Mouse (Mus musculus): ENCODE data around the gene Plin3.

Plin3 gene

GRCm38 (mm10) chr17:56292531-56293222, at the start of gene Plin3:
Gene Plin3 (minus strand): TSS chr17:56292873.
- no peak for DNase-seq

DNA sequence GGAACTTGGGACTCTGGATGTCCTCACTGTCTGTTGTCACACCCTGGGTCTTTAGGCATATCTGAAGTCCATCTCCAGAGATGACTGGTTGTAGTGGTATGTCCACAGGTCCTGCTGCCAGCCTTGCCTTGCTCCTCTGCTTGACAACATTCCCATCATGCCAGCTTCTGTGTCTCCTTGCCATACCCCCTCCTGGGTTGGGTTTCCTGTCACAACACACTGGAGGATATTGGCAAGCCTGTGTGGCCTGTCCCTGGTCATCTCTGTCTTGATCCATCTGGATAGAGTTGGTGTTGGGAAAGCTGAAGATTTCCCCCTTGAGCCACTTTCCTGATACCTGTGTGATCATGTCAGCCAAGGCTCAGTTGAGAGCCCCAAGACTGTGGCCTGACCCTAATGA, 48.0 kb upstream of the Plin3 start:
- DNase-seq: no peak

- DNase-seq: peak; percentile 44 to 75
Observed at GRCm38 (mm10) chr17:56338909-56339308, 46.2 kb upstream of the Plin3 start.

GRCm38 (mm10) chr17:56337791-56338190, 45.1 kb upstream of the Plin3 start:
- DNase-seq: no peak

DNA sequence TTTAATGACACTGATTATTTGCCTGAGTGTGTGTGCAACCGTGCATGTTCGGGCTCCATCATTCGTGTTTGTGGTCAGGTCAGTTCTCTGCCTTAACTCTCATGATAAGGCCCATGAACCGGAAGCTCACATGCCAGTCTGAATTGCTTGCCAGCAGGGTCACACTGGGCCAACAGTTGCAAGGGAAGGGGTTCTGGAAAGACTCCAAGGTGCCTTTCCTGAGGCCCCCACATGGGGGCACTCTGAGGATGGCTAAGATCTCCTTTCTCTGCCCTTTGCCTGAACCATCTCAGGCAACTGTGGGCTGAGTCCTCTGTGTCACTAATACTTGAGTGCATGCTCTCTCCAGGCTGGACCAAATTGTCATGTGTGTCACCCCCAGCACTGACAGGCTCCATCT, 44.5 kb upstream of the Plin3 start:
- DNase-seq: peak; percentile 72 to 80

DNA sequence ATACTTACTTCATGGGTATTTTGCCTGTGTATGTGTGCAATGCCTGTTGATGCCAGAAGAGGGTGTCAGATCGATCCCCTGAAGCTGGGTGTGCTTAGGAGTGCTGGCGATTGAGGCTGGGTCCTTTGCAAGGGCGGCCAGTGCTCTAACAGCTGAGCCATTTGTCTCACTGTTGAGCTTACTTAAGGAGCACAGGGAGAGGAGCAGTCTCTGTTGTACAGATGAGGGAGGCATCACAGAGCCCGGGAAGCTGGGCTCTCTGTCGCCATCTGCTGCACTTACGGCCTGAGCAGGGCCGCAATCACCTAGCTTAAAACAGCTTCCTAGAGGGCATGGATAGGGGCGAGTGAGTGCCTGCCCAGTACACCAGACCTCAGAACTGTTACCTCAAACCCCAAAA, 40.3 kb upstream of the Plin3 start:
- peak in 1 of 2 experiments; percentile 31 for DNase-seq

- DNase-seq: no peak
Observed at GRCm38 (mm10) chr17:56331256-56331655, 38.6 kb upstream of the Plin3 start.

- no peak for DNase-seq
Observed at GRCm38 (mm10) chr17:56330345-56330744, 37.7 kb upstream of the Plin3 start.

DNA sequence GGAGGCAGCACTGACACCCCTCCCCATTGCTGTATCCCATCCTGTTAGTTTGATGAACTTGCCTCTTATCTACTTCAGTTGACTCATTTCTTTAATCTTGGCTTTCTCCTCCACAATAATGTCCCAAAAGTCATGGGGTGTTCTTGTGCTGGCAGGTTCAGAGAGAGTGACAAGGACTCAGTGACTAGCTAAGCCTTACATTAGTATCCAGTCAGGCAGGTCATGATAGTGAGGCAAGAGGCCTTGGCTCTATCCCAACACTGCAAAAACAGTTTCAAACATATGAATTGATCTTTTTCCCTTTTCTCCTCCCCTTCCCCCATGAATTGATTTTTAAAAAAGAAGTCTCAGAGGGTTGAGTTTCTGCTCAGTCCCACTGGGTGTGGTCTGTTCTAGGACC, 36.6 kb upstream of the Plin3 start:
- DNase-seq: no peak

- peak in 1 of 2 experiments; percentile 45 for DNase-seq
Observed at GRCm38 (mm10) chr17:56326153-56327147, 33.8 kb upstream of the Plin3 start.

DNA sequence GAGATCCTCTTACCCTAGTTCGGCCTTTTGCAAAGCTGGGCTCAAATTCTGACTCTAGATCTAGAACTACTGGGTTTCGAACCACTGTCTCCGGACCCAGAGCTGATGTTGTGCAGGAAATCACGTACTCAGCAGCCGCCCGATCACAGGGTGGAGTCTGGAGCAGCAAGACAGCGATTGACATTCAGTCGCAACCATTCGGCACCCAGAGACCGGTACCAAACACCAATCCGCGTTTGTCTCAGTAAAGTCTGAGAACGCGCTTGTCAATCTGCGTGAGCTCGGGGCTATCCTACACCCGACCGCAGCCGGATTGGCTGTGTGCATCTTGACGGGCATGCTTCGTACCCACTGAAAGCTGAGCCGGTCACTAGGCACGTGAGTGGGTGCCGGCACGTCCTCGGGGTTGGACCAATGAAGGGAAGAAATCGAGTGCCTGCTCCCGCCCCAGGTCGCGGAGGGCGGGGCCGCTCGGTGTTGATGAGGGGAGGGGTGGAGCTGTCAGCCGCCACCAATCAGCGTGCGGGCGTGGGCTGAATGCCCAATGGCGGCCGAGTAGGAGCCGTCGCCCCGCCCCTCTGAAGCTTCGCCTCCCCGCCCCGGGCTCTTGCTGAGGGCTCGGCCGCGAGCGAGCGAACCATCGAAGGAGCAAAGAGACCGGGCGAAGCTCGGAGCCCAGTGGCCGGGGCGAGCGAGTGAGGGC, 32.9 kb upstream of the Plin3 start, which contains the start of gene Kdm4b:
Kdm4b (plus strand) TSS at position 613 of the 703 bp plus-strand sequence.
- DNase-seq: peak; percentile 99

DNA sequence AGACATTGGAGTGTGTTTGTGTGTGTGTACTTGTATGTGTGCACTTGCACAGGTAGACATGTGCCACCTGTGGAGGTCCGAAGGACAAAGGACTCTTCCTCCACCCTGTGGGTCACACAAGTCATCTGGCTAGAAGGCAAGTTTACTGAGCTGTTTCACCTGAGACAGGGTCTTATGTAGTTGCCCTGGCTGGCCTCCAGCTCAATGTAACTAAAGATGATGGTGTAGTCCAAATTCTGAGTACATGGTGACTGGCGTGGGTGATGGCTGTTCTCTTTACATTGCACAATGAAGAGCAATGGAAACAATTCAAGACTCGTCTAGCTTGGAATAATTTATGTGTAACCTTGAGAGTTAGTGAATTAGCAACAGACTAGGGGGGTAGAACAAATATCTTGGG, 31.7 kb upstream of the Plin3 start:
- DNase-seq: no peak

GRCm38 (mm10) chr17:56309191-56309945, 16.7 kb upstream of the Plin3 start:
- DNase-seq: no peak

DNA sequence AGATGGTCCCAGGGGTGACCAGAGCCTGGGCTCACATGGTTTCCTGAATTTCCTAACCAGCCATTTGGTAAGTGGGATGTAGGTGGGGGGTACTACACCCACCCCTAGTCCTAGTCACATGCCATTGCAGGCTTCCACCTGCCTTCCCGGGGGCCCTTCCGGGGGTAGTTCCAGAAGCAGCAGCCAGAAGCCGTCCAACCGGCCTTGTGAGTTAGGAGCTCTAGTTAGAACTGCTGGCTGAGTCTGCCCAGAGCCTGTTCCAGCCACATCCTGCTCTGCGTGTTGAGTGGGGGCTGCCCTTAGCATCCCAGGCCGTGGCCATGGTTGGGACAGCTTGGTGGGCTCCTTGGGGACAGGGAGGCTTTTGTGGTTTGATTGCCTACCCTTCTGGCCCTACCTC, 15.4 kb upstream of the Plin3 start:
- peak; percentile 71 to 74 for DNase-seq

DNA sequence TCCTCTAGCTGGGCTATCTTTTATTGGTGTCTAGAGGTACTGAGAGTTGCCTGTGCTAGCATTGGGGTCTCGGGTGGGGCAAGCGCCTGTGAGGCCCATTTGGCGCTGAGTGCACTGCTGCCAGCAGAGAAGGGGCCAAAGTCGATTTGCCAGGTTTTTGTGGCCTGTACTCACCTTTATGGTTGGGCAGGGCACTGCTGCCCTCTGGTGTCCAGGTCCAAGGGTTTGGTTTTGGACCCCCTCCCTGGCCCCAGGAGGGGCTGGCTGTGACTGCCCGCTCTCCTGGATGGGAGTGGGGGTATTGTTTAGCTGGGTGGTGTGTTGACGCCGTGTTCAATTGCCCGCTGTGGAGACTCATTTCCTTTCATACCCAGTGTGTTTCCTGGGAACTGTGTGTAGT, 13.2 kb upstream of the Plin3 start:
- DNase-seq: peak; percentile 54 to 77

- no peak for DNase-seq
Observed at GRCm38 (mm10) chr17:56305156-56305555, 12.5 kb upstream of the Plin3 start.

GRCm38 (mm10) chr17:56304718-56305117, 12.0 kb upstream of the Plin3 start:
- no peak for DNase-seq

GRCm38 (mm10) chr17:56303847-56304586, 11.3 kb upstream of the Plin3 start:
- DNase-seq: peak; percentile 96 to 98

DNA sequence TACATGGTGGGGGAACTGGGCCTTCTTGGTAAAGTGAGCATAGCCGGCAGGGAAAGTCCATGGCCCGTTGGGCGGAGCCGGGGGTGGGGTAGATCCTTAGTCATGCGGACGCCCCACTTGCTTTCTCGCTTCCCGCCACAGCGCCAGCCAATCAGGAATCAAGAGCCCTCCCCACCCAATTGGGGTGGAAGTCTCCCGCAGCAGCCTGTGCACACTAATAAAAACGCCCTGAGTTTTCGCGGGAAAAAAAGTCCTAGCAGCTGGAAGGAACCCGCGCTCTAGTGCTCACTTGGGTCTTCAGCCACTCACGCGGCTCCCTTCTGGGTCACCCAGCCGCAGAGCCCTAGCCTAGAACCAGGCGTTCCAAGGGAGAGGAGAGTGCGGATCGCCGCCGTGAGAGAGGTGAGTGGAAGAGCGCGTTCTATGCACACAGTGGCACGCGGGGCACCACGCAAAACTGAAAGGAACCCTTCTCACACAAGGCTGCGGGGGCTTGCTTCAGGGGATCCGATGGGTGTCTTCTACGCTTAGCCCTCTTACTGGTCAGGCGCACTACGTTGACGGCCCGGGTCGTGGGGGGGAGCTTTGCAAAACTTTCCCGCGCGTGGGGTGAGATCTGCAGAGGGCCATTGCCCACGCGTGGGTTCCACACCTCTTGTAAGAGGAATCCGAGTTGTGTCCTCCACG, 10.6 kb upstream of the Plin3 start, which contains the start of gene Uhrf1:
Uhrf1 (plus strand) TSS at position 162 of the 687 bp plus-strand sequence.
- DNase-seq: peak; percentile 81 to 89

- DNase-seq: peak in 1 of 2 experiments; percentile 70
Observed at GRCm38 (mm10) chr17:56302363-56302996, 9.8 kb upstream of the Plin3 start.
